Mouse (Mus musculus) kidney, postnatal 10 days (tissue): Measurements from ENCODE around the gene Ifit3b.
"Not testable (repeated sequence)": the region's sequence is repeated elsewhere in the genome, so short reads cannot be mapped to it uniquely, and the experiment has no call there.

ENCODE experiments used
- DNase-seq: peaks from one replicate; pipeline ENCODE4 v3.0.0; 2021; ENCODE audit warnings: mixed read lengths

Gene Ifit3b

DNA sequence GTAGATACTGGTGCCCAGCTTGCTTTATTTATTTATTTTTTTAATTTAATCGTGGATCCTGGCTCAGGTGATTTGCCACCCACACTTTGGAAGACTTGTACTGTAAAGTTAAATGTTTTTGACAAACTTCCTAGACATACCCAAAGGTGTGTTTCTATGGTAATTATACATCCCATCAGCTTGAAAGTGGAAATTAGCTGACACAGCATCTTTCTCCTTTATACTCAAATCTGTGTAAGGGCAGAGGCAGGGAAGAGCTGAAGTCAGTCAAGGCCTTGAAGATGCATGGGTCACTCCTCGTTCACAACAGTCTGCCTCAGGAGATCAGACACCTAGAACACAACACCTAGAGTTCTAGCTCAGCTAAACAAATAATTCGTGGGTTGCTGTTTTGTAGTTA lies 2.3 kb downstream of the Ifit3b start:
- not testable (repeated sequence) for DNase-seq

DNA sequence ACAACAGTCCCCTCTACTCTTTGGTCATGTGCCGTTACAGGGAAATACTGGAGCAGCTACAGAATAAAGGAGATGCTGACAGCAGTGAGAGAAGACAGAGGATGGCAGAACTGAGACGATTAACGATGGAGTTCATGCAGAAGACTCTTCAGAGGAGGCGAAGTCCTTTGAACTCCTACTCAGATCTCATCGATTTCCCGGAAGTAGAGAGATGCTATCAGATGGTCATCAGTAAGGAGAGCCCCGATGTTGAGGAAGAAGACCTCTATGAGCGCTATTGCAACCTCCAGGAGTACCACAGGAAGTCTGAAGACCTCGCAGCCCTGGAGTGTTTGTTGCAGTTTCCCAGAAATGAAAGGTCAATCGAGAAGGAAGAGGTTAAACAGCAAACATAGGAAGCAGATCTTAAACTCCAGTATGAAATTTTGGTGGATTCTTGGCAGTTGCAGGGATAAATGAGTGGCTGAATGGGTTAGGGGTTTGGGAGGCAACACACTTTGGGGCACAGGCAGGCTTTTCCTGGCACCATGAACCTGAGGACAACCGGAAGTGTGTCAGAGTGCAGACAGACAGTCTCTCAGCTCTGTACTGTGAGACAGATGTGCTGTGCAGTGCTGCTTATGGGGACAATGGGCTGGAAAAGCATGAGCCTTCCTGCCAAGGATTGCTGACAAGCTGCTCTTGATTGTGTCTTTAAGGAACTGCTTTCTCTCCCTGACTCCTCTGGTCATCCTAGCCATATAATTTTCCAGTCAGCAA lies 4.7 kb downstream of the Ifit3b start:
- not testable (repeated sequence) for DNase-seq

DNA sequence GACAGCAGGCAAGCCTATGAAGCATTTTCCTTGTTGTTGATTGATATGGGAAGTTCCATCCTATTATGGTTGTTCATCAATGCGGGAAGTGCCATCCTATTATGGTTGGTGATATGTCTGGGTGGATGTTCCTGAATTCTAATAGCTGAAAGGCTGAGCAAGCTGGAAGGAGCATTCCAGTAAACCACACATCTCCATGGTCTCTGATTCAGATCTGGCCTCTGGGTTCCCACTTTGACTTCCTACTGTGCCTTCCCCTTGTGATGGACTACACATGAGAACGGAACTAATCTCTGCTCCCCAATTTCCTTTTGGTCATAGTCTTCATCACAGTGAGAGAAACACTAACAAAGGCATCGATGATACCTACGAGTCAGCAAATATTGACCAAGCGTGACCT lies 13.1 kb downstream of the Ifit3b start:
- no peak for DNase-seq

DNA sequence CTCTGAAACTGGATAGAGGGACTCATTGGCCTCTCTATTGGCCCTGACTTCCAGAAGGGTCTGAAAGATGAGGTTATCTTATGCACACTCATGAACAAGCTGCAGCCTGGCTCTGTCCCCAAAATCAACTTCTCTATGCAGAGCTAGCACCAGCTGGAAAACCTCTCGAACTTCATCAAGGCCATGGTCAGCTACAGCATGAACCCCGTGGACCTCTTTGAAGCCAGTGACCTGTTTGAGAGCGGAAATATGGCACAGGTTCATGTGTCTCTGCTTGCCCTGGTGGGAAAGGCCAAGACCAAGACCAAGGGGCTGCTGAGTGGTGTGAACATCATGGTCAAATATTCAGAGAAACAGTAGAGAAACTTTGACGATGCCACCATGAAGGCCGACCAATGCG lies 16.0 kb downstream of the Ifit3b start:
- no peak for DNase-seq

DNA sequence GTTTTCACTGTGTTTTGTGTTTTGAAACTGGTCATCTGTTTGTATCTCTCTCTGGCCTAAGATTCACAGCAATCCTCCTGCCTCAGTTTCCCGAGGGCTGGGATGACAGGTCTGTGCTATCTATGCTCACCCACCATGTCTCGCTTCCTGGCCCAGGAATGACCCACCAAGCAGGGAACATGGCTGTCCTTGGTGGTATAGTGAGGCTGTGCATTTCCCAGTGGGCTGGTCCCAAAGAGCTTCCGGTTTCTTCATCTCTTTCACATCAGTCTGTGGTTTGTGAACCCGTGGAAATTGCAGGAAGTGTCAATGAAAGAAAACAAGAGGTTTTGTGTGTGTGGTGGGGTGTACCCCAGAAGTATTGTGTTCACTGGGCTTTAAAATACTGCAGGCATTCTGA lies 16.9 kb downstream of the Ifit3b start:
- no peak for DNase-seq

DNA sequence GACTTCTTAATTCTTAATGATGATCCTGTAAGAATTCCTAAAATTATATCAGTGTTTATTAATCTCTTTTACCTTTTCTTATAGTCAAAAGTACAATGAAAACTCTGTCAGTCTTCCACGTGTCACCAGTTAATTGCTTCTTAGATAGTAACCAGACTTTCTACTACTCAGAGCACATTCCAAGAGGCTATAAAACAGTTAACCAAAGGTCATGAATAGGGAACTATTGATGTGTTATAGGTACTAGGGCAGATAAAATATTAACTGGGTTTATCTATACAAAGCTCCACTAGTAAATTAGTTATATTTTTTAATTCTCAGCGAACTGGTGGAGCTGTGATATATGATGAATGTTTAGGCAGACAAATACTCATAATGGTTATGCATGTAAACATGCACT lies 19.7 kb downstream of the Ifit3b start:
- no peak for DNase-seq

DNA sequence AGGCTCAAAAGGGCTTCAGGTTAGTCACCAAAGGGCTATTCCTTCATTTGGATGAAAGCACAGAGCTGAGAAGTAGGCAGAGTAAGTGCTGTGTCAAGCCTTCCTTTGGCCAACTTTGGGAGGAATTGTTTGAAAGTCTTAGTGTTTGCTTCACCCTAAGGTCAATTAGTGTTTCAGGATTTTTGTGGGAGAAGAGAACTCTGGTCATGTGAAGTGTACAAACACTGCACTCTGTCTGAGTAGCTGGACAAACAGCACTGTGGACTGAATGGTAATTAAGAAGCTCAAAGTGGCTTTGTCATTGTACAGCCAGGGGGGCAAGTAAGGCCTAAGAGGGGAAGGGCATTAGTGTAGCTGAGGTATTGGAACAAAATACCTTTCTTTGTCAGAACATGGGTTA lies 23.7 kb downstream of the Ifit3b start:
- DNase-seq = no peak

DNA sequence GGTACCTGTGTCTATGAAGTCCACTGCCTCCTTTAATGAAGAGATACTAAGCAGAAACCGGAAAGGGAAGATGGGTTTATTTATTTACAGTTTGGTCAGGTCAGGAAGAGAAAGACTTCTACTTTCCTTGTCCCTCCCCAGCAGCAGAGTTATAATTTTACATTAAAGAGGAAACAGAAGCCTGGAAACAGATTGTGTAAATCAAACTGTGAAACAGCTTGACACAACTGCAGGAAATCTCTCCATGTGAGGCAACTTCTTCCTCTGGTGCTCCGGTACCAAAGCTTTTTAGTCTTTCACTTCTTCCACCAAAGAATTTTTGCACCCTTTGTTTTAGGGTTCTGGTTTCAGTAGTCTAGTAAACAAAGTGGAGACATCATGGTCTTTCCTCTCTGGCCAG lies 25.7 kb downstream of the Ifit3b start:
- no peak for DNase-seq

DNA sequence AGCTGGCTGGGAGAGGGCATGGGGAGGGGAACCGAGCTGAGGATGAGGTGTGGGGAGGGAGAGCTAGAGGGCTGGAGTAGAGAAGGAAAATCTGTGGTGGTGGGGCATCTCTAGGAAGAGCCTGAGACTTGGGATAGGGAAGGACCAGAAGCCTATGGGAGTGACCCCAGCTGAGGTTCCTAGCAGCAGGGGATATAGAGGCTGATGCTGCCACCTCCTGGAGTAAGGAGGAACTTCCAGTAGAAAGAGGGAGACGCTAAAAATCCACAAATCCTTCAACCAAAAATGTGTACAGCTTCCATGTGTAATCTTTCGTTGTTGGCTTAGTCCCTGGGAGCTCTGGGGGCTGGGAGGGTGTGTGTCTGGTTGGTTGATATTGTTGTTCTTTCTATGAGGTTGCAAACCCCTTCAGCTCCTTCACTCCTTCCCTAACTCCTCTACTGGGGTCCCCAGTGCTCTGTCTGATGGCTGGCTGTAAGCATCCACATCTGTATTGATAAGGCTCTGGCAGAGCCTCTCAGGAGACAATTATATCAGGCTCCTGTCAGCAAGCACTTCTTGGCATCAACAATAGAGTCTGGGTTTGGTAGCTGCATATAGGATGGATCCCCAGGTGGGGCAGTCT lies 29.3 kb downstream of the Ifit3b start:
- peak; percentile 80 for DNase-seq

DNA sequence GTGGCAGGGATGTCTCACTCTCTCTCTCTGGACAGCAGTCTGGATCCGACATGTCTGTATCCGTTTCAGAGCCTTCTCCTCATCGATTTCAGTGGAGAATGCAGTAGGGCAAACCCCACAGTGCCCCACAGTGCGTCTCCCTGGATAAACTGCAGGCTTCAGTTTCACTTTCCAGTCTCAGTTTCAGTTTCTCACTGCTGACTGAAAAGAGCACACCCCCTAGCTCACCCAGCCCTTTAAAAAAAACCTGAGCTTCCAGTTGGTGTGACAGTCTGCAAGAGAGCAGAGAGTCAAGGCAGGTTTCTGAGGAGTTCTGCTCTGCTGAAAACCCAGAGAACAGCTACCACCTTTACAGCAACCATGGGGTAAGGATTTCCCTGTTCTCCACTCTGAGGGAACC lies 32.9 kb downstream of the Ifit3b start, which contains the start of the genes Ifit1bl2 and Ifit1:
Gene Ifit1bl2, minus strand, starts transcription at position 121 of the 400 bp plus-strand sequence.
Gene Ifit1, plus strand, starts transcription at position 249 of the 400 bp plus-strand sequence.
- no peak for DNase-seq

DNA sequence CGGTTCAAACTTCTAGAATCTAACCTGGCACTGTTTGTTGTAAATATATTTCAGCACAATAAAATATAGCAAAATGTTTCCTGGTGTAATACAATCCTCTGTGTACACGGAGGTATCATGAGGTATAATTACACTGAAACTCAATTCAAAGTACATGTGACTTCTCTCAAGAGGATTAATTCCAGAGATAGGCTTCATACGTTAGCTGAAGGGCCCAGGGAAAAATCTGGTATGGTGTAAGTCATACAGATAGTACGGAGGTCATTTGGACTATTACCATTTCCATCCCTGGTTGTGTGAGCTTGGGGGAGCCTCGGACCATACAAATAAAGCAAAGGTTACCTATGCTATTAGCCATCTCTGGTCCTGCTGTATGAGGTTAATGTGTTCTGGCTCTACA lies 34.8 kb downstream of the Ifit3b start:
- DNase-seq = no peak

DNA sequence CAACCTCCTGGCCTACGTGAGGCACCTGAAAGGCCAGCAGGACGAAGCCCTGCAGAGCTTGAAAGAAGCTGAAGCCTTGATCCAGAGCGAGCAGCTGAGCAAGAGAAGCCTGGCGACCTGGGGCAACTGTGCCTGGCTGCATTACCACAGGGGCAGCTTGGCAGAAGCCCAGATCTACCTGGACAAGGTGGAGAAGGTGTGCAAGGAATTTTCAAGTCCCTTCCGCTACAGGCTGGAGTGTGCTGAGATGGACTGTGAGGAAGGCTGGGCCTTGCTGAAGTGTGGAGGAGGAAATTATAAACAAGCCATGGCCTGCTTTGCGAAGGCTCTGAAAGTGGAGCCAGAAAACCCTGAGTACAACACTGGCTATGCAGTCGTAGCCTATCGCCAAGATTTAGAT lies 39.9 kb downstream of the Ifit3b start:
- peak; percentile 35 for DNase-seq

DNA sequence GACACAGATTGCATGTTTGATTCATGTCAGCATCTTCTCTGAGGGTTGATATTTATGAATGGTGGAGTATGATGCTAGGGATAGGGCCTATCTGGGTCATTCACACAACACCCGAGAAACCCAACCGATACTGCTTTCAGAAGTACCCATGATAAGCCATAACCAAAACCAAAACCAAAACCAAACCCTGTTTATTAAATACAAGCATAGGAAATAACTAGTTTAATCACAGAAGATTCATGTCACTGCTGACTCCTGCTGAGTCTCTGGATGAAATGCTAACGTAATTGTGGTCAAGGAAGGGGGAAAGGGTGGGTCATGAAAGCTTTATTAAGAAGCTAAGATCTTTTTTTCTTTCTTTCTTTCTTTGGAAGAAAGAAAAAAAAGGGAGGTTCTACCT lies 42.5 kb downstream of the Ifit3b start:
- no peak for DNase-seq

DNA sequence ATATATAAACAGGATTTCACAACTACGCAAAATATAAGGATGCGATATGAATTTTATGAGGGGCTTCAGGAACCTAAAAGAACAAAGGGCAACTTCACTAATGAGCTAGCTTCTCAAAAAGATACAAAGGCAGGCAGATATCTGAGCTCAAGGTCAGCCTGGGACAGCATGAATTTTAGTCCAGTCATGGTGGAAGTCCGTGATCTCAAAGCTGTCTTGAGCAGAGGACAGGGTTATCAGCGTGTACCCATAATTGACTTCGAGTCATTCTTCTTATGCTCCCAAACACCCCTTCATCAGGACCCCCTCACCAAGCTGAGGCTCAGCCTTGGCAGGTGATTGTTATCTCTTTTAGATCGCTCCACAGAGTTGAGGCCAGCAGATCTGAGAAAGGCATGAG lies 43.2 kb downstream of the Ifit3b start:
- DNase-seq = no peak

DNA sequence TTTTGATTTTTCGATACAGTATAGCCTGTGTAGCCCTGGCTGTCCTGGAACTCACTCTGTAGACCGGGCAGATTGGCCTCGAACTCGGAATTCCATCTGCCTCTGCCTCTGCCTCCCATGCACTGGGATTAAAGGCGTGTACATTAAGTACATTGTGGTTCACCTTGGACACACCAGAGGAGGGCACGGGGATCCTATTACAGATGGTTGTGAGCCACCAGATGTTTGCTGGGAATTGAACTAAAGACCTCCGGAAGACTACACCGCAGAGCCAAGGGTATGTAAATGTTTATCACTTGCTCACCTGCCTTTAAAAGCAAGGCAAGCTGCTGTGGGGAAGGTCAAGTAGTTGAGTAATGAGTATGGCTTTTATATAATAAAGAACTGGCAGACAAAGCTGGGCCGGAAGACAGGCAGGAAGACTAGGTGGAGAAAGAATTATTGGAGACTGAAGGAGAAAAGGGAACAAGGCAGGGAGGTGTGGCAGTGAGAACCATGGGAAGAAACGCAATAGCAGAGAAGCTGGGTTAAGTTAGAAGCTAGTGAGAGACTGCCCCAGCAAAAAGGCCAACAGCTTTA lies 47.5 kb downstream of the Ifit3b start:
- DNase-seq = no peak

DNA sequence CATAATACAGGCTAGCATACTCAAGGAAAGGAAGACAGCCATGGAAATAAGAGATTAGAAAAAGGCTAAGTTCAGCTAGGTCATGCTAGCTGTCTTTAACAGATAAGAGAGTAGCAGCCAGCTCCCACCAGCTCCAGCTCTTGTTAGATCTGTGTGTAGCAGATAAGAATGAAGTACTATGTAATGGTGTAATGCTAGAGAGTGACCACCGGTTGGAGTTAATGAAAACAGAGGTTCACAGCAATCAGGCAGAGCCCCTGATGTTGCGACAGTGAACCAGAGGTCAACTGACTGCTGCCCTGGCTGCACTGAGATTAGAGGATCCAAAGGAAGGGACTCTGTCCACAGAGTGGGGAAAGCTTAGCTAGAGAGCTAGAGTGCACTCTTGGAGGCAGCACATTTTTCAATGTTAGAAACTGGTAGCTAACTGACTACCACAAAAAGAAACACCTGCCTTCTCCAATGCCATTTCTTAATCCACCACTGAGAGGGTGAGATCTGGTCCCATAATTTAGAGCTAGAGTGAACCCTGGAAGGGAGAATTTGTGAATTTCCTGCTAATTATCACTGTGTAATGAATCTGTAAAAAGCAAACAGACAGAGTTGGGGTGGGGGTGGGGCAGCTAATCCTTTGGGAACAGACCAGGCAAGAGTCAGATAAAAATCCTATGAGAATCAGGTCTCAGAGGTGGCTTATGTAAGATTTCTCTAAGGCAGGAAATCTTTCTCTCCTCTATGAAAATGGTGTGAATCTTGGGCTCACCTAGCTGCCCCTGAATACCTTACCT lies 48.9 kb downstream of the Ifit3b start:
- no peak for DNase-seq

DNA sequence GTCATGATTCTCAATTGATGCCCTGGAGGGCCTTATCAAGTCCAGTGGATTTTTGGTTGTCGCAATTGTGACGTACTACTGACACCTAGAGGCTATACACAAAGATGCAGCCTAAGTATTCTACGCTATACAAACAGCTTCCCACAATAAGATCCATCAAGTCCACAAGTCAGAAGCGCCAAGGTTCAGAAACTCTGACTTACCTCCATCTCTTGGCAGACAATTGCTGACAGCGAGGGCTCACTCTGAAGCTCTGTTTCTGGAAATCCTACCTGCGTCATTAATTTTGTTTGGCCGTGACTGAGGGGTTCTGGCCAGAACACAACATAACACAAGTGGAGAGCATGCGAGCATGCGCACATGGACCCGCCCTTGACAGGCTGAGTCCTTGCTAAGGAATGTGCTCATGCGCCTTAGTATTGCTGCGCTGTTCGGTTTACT lies 54.3 kb downstream of the Ifit3b start:
- peak; percentile 80 for DNase-seq

DNA sequence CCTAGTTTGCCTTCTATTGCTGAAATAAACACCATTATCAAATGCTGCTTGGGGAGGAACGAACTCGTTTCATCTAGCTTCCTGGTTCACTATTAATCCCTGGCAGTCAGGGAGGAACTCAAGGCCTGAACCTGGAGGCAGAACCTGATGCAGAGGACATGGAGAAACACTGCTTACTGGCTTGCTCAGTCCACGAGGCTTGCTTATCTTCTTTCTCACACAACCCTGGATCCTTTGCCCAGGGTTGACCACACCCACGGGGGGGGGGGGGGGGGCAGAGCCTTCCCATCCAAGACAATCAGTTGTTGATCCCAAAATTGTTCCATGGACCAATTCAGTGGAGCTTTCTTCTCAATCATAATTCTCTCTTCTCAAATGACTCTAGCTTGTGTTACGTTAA lies 55.0 kb downstream of the Ifit3b start:
- no peak for DNase-seq
